17 mouse cellular contexts compared by ENCODE assay signal in the genomic region with DNA sequence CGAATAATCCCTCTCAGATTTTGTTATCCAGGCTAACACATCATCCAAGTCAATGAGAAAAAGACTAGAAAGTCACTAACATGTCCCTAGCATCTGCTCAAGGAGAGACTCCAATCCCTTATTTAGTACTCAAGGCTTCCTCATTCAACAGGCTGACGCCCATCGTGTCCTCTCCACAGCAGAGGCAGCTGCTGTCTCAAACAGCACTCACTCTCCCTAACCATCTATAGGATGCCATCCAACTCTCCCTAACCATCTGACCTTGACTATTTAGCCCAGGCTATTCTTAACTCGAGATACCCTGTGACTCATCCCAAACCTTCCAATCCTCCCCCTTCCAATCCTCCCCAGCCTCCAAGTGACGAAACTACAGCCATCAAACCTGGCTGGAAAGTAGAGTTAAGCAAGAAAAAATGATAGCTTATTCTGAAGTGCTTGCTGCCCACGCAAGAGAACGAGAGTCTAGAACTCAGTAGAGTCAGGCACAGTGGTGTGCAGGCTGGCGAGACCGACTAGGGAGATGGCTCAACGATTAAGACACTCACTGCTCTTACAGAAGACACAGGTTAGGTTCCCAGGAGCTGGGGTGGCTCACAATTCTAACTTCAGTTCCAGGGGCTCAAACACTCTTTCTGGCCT.
"Had no signal": no experiment of that assay in that cellular context is flagged by ENCODE, and none has a peak within 500 bp of the region (broad histone marks: within the 10 kb centered on the region; RNA-seq: fewer than 3 reads in every experiment).

No protein-coding gene starts in this region.

- H3K27ac ChIP-seq: lung, embryonic 15.5 days; macrophage; midbrain, embryonic 10.5 days; midbrain, embryonic 12.5 days; neural tube, embryonic 12.5 days; stomach, embryonic 15.5 days; stomach, postnatal 0 days had no signal

- H3K9me3 ChIP-seq: lung, embryonic 15.5 days; megakaryocyte, embryonic 14.5 days; midbrain, embryonic 10.5 days; midbrain, embryonic 12.5 days; neural tube, embryonic 12.5 days; stomach, embryonic 15.5 days had no signal

- DNase-seq: lung, adult 2 months; lung, postnatal 14 days; lung, postnatal 36 days; midbrain, embryonic 14.5 days; right cerebral cortex, postnatal 14 days; thymus, adult 2 months; thymus, postnatal 25 days; thymus, postnatal 4 days had no signal

- H3K4me2 ChIP-seq: lung, embryonic 15.5 days; midbrain, embryonic 12.5 days; neural tube, embryonic 12.5 days; stomach, embryonic 15.5 days had no signal

- H3K9ac ChIP-seq: lung, embryonic 15.5 days; midbrain, embryonic 12.5 days; neural tube, embryonic 12.5 days; stomach, embryonic 15.5 days had no signal

- H3K27me3 ChIP-seq: lung, embryonic 15.5 days; megakaryocyte, embryonic 14.5 days; midbrain, embryonic 12.5 days; neural tube, embryonic 12.5 days; stomach, embryonic 15.5 days had no signal

- H3K4me1 ChIP-seq: midbrain, embryonic 10.5 days; midbrain, embryonic 12.5 days; neural tube, embryonic 12.5 days; stomach, embryonic 15.5 days had no signal

- H3K4me3 ChIP-seq: lung, embryonic 15.5 days; megakaryocyte, embryonic 14.5 days; midbrain, embryonic 10.5 days; midbrain, embryonic 12.5 days; neural tube, embryonic 12.5 days; stomach, embryonic 15.5 days had no signal

- ATAC-seq: midbrain, embryonic 16.5 days had no signal
